Mouse (Mus musculus): ENCODE data around the gene Prss50.

Prss50 gene

GRCm38 (mm10) chr9:110874660-110875191, 17.0 kb downstream of the Prss50 start:
- no peak for DNase-seq (ENCODE audit: low spot score)

DNA sequence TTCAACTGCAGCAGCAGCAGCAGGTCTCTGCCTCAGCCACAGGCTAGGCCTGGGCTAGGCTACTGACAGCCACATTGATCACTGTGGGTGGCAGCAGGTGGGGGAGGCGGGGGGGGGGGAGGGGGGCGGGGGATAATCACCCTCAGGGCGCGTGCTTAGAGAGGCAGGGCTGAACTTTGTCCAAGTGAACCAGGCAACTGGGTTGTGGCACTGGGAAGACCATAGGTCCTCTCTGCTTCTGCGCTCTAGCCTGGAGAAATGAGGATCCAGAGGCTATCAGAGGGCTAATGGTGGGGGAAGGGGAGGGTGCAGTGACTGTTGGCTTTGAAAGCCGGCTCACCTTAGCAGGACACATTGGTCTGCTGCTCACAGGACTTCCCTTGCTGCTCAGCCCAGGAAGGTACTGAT, 17.5 kb downstream of the Prss50 start:
- DNase-seq (ENCODE audit: low spot score) = no peak

GRCm38 (mm10) chr9:110877353-110877752, 19.6 kb downstream of the Prss50 start:
- no peak for DNase-seq (ENCODE audit: low spot score)

DNA sequence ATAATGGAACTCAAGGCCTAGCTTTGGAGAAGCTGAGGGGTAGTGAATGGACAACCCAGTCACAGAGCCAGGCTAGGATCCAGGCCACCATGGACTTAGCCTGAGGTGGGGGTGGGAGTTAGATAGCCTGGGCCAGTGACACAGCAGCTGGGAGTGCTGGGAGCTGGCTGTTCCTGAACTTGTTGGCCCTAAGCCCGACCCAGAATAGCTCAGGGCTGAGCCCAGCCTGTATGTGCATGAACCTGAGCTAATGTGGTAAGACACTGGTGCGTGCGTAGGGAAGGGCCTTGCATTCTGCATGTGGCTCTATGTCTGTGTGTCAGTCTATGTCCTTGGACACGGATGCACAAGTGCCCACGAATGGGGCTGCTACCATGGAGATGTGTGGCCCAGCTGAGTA, 20.1 kb downstream of the Prss50 start:
- DNase-seq (ENCODE audit: low spot score) = peak; percentile 47

DNA sequence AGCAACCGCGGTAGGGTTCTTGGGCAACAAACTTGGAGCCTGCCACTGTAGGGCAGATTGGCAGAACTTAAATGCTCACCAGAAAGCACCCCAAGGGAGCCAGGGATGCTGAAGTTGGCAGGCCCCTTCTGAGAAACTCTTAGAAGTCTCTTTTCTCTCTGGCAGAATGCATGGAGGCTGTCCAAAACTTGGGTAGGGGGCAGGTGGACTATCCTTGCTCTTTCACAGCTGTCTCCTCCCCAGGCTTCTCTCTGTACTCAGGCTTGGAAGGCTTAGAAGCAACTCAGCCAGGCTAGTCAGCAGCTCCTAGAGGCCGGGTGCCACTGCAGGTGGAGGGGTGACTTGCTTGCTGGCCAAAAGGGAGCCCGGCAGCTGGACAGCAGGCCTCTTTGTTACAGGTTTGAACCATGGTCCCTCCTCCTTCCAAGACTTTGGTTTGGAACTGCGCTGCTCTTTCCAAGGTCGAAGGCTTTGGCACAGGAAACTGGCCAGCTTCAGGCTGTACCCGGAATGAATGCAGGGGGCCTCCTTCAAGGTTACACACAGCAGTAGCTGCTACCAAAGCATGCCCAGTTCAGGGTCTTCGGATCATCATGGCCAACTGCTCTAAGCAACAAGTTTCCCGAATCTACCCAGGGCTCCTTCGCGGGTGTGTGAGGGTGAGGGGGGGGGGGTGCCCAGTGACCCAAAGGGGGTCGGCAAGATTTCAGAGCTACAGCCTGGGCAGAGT, 21.6 kb downstream of the Prss50 start, which contains the start of gene Als2cl:
Gene Als2cl, plus strand, starts transcription at position 680 of the 730 bp plus-strand sequence.
- DNase-seq (ENCODE audit: low spot score) = no peak

GRCm38 (mm10) chr9:110879998-110880561, 22.3 kb downstream of the Prss50 start, which contains the start of gene Tmie:
Gene Tmie (minus strand): TSS chr9:110880113.
- DNase-seq (ENCODE audit: low spot score) = peak; percentile 78

GRCm38 (mm10) chr9:110880772-110881171, 23.0 kb downstream of the Prss50 start:
- DNase-seq (ENCODE audit: low spot score) = peak; percentile 35

GRCm38 (mm10) chr9:110881953-110882352, 24.2 kb downstream of the Prss50 start:
- DNase-seq (ENCODE audit: low spot score) = peak; percentile 25

- DNase-seq (ENCODE audit: low spot score) = no peak
These were observed 29.9 kb downstream of the Prss50 start for GRCm38 (mm10) chr9:110887388-110888303.

- DNase-seq (ENCODE audit: low spot score) = no peak
These were observed 31.2 kb downstream of the Prss50 start for GRCm38 (mm10) chr9:110888935-110889334.

- DNase-seq (ENCODE audit: low spot score) = no peak
These were observed 32.4 kb downstream of the Prss50 start for GRCm38 (mm10) chr9:110890026-110890783.

DNA sequence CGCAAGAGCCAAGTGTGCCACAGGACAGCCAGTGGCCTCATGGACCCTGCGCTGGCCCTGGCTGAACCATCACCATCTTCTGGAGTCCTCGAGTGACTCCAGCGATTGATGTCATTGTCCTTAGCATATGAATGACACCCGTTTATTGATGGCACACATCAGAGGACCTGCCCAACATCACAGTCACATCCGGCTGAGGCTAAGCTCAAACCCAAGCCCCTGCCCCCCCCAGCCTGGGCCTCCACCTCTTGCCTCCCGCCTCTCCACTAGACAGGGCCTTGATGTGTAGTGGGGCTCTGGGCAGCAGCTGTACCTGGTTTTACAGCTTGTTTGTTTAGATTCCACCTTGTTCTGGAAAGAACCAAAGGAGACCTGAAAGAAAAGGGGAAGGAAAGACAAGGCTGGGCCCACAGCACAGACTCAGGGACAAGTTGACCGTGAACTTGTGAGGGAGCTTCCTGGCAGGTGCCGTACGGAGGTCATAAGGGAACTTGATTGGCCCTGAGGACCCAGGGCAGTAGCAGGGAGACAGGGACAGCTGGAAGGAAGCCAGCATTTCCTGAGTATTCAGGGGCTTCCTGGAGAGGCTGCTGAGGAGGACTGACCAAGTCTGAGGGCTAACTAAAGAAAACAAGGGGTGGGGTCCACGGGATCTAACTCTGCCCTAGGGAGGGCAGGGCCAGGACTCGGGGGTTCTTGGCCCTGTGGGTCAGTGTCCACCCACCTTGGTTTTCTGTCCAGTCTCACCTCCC, 33.5 kb downstream of the Prss50 start:
- no peak for DNase-seq (ENCODE audit: low spot score)

- DNase-seq (ENCODE audit: low spot score) = no peak
These were observed 34.8 kb downstream of the Prss50 start for GRCm38 (mm10) chr9:110892552-110892951.

- DNase-seq (ENCODE audit: low spot score) = no peak
These were observed 35.7 kb downstream of the Prss50 start for GRCm38 (mm10) chr9:110893429-110893828.

DNA sequence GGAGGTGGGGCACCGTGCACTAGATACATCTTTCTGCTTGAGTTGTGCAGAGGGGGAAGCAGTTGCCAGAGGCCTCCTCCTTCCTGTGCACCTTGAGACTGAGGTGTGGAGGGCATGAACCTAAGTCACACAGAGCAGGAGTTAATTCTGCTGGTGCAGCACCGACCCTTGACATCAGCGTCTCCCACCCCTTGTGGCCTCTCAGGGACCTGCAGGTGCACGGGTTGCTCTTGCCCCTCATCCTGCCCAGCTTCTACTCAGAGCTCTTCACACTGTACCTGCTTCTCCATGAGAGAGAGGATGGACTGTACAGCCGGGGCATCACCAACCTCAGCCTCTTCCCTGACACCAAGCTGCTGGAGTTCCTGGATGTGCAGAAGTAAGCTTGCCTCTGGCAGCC, 37.7 kb downstream of the Prss50 start:
- no peak for DNase-seq (ENCODE audit: low spot score)

DNA sequence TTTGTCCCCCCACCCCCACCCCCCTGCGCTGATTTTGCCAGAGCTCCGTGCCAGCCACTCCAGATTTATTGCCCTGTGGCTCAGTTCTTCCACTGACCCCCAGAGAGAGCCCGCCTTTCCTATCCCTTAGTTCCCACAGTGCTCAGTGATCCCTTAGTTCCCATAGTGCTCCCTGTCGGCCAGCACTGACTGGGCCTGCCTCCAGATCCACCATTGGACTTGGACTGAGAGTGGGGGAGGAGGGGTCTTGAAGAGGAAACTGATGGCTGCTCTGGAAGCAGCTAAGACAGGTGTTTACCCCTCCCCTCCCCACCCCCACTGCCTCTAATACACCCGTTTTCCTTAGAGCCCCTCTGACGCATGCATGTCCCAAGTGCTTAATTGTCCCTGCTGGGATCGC, 38.2 kb downstream of the Prss50 start:
- DNase-seq (ENCODE audit: low spot score) = no peak

DNA sequence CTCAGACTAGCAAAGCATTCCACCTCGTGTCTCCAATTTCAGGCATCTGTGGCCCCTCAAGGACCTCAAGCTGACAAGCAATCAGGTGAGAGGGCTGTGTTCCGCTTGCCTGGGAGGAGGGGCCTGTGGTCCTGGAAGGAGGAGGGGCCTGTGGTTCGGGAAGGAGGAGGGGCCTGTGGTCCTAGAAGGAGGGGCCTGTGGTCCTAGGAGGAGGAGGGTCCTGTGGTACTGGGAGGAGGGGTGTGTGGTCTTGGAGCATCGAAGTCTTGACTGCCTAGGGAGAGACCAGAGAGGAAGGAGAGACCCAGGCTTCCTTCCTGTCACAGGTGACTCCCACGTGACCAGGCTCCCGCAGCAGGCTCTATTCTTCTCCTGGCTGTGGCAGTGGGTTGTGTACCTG, 38.8 kb downstream of the Prss50 start:
- DNase-seq (ENCODE audit: low spot score) = no peak

DNA sequence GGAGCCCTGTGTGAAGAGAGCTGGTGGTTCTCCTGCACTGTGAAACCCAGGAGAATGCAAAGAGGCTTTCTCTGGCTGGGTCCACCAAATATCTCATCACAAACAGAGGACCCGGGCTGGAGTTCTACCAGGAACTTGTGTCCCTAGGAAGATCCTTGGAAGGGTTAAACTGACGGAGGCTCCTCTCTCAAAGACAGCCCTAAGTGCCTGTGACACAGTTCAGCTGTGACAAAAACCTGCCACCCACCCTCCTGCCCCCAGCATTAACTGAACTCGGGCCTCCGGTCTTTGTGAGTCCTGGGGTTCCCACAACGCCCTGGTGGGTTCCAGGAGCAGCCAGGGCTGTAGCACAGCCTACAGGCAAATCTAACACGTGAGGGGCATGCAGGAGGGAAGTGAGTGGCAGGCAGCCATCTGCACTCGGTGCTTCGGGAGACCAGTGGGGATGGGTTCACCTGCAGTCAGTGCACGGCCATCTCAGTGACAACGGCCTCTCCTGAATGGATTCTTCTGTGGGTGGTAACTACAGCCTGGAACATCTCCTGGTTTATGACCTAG, 41.8 kb downstream of the Prss50 start:
- DNase-seq (ENCODE audit: low spot score) = no peak

DNA sequence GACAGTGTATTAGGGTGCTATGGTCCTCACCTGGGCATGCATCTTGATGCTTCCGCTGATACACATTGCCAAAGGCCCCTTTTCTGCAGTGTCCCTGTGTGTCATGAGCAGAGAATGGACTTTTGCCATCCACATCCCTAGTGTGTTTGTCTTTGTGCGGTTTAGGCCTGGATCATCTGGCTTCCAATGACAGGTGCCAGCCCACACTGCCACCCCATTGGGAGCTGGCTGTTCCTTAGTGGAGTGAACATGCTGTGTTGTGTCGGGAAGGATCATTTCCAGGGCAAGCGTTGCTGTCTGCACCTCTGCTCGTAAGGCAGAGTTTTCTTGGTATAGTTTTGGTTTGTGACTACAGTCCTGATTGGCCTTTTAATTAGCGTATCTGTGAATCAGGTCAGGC, 43.4 kb downstream of the Prss50 start:
- no peak for DNase-seq (ENCODE audit: low spot score)

GRCm38 (mm10) chr9:110902271-110902670, 44.5 kb downstream of the Prss50 start:
- no peak for DNase-seq (ENCODE audit: low spot score)
